Comparison of ENCODE assay signal across 10 mouse cellular contexts in the genomic region with DNA sequence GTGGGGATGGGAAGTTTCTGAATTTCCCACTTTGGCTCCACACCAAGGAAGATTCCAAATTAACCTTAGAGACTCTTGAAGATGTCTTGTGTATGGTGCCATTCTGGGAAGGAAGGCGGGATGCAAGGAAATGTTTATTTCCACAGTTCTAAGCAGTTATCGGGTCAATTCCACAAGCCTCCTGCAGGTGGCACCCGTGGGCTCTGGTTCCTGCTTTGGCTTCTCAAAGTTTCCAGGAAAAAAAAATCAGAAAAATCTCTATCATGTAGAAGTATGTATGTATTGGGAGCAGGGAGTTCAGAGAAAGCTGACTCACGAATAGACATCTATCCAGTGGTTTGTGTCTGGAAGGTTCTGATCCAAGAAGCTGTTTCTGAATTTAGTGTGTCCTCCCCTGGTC. TPM values are rescaled to one million over a fixed set of nuclear protein-coding genes. Genes with fewer than 3 reads are reported as not detected.
DNase-seq lines count a peak whose midpoint lies in the region; ATAC-seq and TF ChIP-seq lines count a peak whose summit lies in the region.
"Had no signal": no experiment of that assay in that cellular context is flagged by ENCODE, and none has a peak within 500 bp of the region (broad histone marks: within the 10 kb centered on the region; RNA-seq: fewer than 3 reads in every experiment).

No protein-coding gene starts in this region.

- H3K4me1 ChIP-seq in kidney, embryonic 14.5 days (ENCODE audit: control insufficient read depth, insufficient read depth, low read length) = no peaks in the 10 kb centered on the region
- H3K4me1 ChIP-seq in liver, embryonic 14.5 days (replicated peaks; ENCODE audit: control insufficient read depth in 2 of 2, insufficient read depth in 2 of 2, low read length in 1 of 2) = no peaks in the 10 kb centered on the region

- H3K4me2 ChIP-seq in kidney, embryonic 14.5 days (replicated peaks; ENCODE audit: low read depth, low read length) = no peak overlapping the region
- no peak overlapping the region for H3K4me2 ChIP-seq in liver, embryonic 14.5 days (ENCODE audit: low read depth)

- no peak overlapping the region for H3K27ac ChIP-seq in kidney, embryonic 14.5 days (ENCODE audit: low read depth, low read length)
- H3K27ac ChIP-seq in liver, embryonic 14.5 days = no peak overlapping the region
- H3K27ac ChIP-seq: macrophage had no signal

- peak; percentile 68 for TF ChIP-seq CTCF in liver, embryonic 14.5 days (IDR thresholded peaks at IDR 0.05; ENCODE audit: low read depth)

- no peak overlapping the region for H3K9ac ChIP-seq in kidney, embryonic 14.5 days (ENCODE audit: low read depth, low read length)
- H3K9ac ChIP-seq in liver, embryonic 14.5 days (replicated peaks) = no peak overlapping the region

- ATAC-seq in CD4-positive, CD25-positive, alpha-beta regulatory T cell, adult 4 months = no peak
- no peak for ATAC-seq in kidney, embryonic 14.5 days (ENCODE audit: low FRiP score, low TSS enrichment)
- no peak for ATAC-seq in liver, embryonic 14.5 days (ENCODE audit: insufficient read depth)

- peak; percentile 34 for DNase-seq in CD4-positive, CD25-positive, alpha-beta regulatory T cell, adult 2 months (ENCODE audit: low read depth, low spot score)
- DNase-seq in kidney, adult 18-20 months = peak; percentile 38
- peak; percentile 5 to 12 for DNase-seq in urinary bladder, postnatal 36 days (ENCODE audit: low spot score in 2 of 2)
- DNase-seq in urinary bladder, adult 2 months (ENCODE audit: low spot score) = no peak
- DNase-seq in liver, embryonic 14.5 days (ENCODE audit: low read depth in 3 of 3, low spot score in 3 of 3) = no peak
- DNase-seq in T-cell, adult 2 months (ENCODE audit: low spot score) = no peak

- H3K4me3 ChIP-seq in kidney, embryonic 14.5 days (ENCODE audit: low read length) = no peak overlapping the region
- H3K4me3 ChIP-seq in liver, embryonic 14.5 days (ENCODE audit: insufficient read depth in 1 of 2, low read depth in 2 of 2, low read length in 2 of 2) = no peak overlapping the region

- WGBS in kidney, embryonic 14.5 days = 3% methylated on average over 4 of the region's 4 CpGs
- WGBS in liver, embryonic 14.5 days (ENCODE audit: insufficient replicate concordance) = 2% methylated on average over 4 of the region's 4 CpGs

- no peak for TF ChIP-seq EP300 in liver, embryonic 14.5 days (IDR thresholded peaks at IDR 0.05; ENCODE audit: low read depth)

- no peaks in the 10 kb centered on the region for H3K9me3 ChIP-seq in kidney, embryonic 14.5 days (ENCODE audit: control insufficient read depth, low read length)
- H3K9me3 ChIP-seq in liver, embryonic 14.5 days (ENCODE audit: control insufficient read depth, low read length) = no peaks in the 10 kb centered on the region

- no peaks in the 10 kb centered on the region for H3K36me3 ChIP-seq in kidney, embryonic 14.5 days (ENCODE audit: control insufficient read depth, insufficient read depth, low read length)
- H3K36me3 ChIP-seq in liver, embryonic 14.5 days (replicated peaks; ENCODE audit: control insufficient read depth, insufficient read depth, low read depth) = no peaks in the 10 kb centered on the region

- H3K27me3 ChIP-seq in kidney, embryonic 14.5 days (ENCODE audit: control insufficient read depth, insufficient read depth, low read length) = peaks cover 86% of the 10 kb centered on the region
- peaks cover 40% of the 10 kb centered on the region for H3K27me3 ChIP-seq in liver, embryonic 14.5 days (ENCODE audit: control insufficient read depth, insufficient read depth, low read length)

RNA-seq across cellular contexts. Expression of gene Hmx1, which starts 9.1 kb away (rescaled TPM):
- polyA plus RNA-seq in CD4-positive, CD25-positive, alpha-beta regulatory T cell, adult 4 months (2017; shearing (Covaris generic)) = not detected
- polyA plus RNA-seq in kidney, embryonic 14.5 days (2014; fragmentation: Nextera tagmentation; extraction: Ambion mirVana) = not detected in 2 replicates
- 0.04 TPM in 1 of 2 replicates, not detected in the other for polyA plus RNA-seq in urinary bladder, adult 2 months (2012; rRNA removed)
- polyA plus RNA-seq in liver, embryonic 14.5 days (2012; rRNA removed) = not detected in 2 replicates
- not detected in 2 replicates for polyA plus RNA-seq in liver, embryonic 14.5 days (2014; fragmentation: Nextera tagmentation; extraction: Ambion mirVana)
- polyA plus RNA-seq: gonadal fat pad, adult 2 months; macrophage had no signal

Comparison
In these comparisons a context has a peak if more than half of its experiments do, and no peak if none do; other contexts are left out.
1. DNase-seq: peak in CD4-positive, CD25-positive, alpha-beta regulatory T cell, adult 2 months (single experiment), kidney, adult 18-20 months (single experiment) and urinary bladder, postnatal 36 days (2 of 2); none in urinary bladder, adult 2 months (single experiment), liver, embryonic 14.5 days (0 of 3) and T-cell, adult 2 months (single experiment).